Mouse (Mus musculus) adrenal gland, adult 8-10 months (tissue): ENCODE results near the gene Gm47791. TPM values are rescaled to one million over a fixed set of nuclear protein-coding genes. Genes with fewer than 3 reads are reported as not detected.

ENCODE experiments used
- DNase-seq: peaks from one replicate; pipeline ENCODE4 v3.0.0; 2022
- total RNA-seq, 4 experiments: library from RNA; stranded (reverse); gene quantifications; 2 replicates each; pipeline ENCODE4 v1.2.4; 2022

The Gm47791 gene
- not detected for total RNA-seq

- DNase-seq, result no peak
Observed at GRCm38 (mm10) chr1:82771022-82771586, at the start of gene Gm47791. Gene Gm47791 (minus strand): TSS chr1:82771243.

GRCm38 (mm10) chr1:82820626-82821186 lies 49.7 kb upstream of the Gm47791 start:
- no peak for DNase-seq

- no peak for DNase-seq
Observed at GRCm38 (mm10) chr1:82820179-82820578, 49.1 kb upstream of the Gm47791 start.

GRCm38 (mm10) chr1:82819366-82819765 lies 48.3 kb upstream of the Gm47791 start:
- no peak for DNase-seq

- DNase-seq, result no peak
Observed at GRCm38 (mm10) chr1:82815941-82816716, 45.1 kb upstream of the Gm47791 start.

GRCm38 (mm10) chr1:82811766-82812165 lies 40.7 kb upstream of the Gm47791 start:
- DNase-seq, result peak; percentile 70

- no peak for DNase-seq
Observed at GRCm38 (mm10) chr1:82808564-82808963, 37.5 kb upstream of the Gm47791 start.

- no peak for DNase-seq
Observed at GRCm38 (mm10) chr1:82807206-82807605, 36.2 kb upstream of the Gm47791 start.

GRCm38 (mm10) chr1:82806391-82806790 lies 35.3 kb upstream of the Gm47791 start:
- no peak for DNase-seq

GRCm38 (mm10) chr1:82804059-82804458 lies 33.0 kb upstream of the Gm47791 start:
- DNase-seq, result no peak

GRCm38 (mm10) chr1:82803608-82804007 lies 32.6 kb upstream of the Gm47791 start:
- DNase-seq, result no peak

GRCm38 (mm10) chr1:82801105-82801783 lies 30.2 kb upstream of the Gm47791 start:
- no peak for DNase-seq

- no peak for DNase-seq
Observed at GRCm38 (mm10) chr1:82798922-82799321, 27.9 kb upstream of the Gm47791 start.

- DNase-seq, result peak; percentile 48
Observed at GRCm38 (mm10) chr1:82798304-82798703, 27.3 kb upstream of the Gm47791 start.

GRCm38 (mm10) chr1:82797088-82797487 lies 26.0 kb upstream of the Gm47791 start:
- DNase-seq, result no peak

GRCm38 (mm10) chr1:82795702-82796443 lies 24.8 kb upstream of the Gm47791 start:
- DNase-seq, result no peak

GRCm38 (mm10) chr1:82795211-82795610 lies 24.2 kb upstream of the Gm47791 start:
- DNase-seq, result no peak

GRCm38 (mm10) chr1:82793986-82794385 lies 22.9 kb upstream of the Gm47791 start:
- DNase-seq, result no peak

GRCm38 (mm10) chr1:82793110-82793509 lies 22.1 kb upstream of the Gm47791 start:
- no peak for DNase-seq

GRCm38 (mm10) chr1:82792238-82792637 lies 21.2 kb upstream of the Gm47791 start:
- DNase-seq, result no peak

- DNase-seq, result no peak
Observed at GRCm38 (mm10) chr1:82791105-82791504, 20.1 kb upstream of the Gm47791 start.

GRCm38 (mm10) chr1:82788070-82788469 lies 17.0 kb upstream of the Gm47791 start:
- DNase-seq, result no peak

GRCm38 (mm10) chr1:82787414-82787813 lies 16.4 kb upstream of the Gm47791 start:
- peak; percentile 58 for DNase-seq
